Mouse (Mus musculus): ENCODE measurements around the gene 1810010H24Rik.

DNA sequence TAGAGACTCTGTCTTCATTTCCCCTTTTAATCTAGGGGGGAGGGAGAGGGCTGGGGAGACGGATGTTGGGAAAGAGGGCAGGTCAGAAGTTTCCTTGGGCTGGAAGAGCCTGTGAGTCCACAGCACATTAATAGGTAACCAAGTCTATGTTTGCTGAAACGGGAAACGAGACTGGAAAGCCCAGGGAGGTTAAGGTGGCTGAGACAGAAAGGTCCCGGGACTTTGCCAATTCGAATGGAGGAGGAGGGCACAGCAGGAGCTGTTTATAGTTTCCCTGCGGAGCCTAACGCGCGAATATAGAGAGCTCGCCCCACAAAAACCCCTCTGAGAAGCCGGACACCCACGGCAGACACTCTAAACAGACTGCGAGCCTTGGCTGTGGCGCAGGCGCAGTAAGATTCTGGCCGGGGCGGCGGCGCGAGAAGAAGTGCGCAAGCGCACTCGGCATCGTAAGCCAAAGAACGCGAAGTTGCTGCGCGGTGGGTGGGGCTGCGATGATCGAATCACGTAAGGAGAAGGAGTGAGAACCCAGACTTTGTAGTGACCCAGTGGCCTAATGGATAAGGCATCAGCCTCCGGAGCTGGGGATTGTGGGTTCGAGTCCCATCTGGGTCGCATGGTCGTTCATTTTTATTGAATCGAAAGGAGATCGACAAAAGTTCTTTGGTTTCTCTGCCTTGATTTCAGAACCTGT is 13.0 kb upstream of the 1810010H24Rik start:
- TF ChIP-seq HCFC1 (IDR thresholded peaks at IDR 0.05; ENCODE audit: borderline replicate concordance, insufficient read depth, low read length), result no peak
- TF ChIP-seq ZNF384 (IDR thresholded peaks at IDR 0.05; ENCODE audit: low read depth, low read length), result no peak
- TF ChIP-seq ZC3H11A (IDR thresholded peaks at IDR 0.05; ENCODE audit: borderline replicate concordance, low read depth, low read length), result no peak; the same call in 1 of the 2 replicates
- TF ChIP-seq CHD2 (IDR thresholded peaks at IDR 0.05; ENCODE audit: low read depth, low read length), result no peak

Data from ES-E14 (cell line).